Mouse (Mus musculus) heart, embryonic 16.5 days (tissue): ENCODE measurements around the gene Tuba4a. TPM values are rescaled to one million over a fixed set of nuclear protein-coding genes. Genes with fewer than 3 reads are reported as not detected.
A peak's percentile ranks its signal among the peaks of the same experiment; 100 is the strongest.

Experiments used
- ATAC-seq: fragments of 200-750 bp; cut with Nextera tagmentation; replicated peaks from 2 replicates; pipeline ENCODE4 v1.8.0; 2017; ENCODE audit warnings: moderate number of reproducible peaks; ENCODE audit not compliant: insufficient read depth, low FRiP score; ENCODE audit errors: extremely low read depth
- H3K27ac ChIP-seq: fragments of 300-500 bp; sonication (generic); 2 replicates; pipeline ENCODE4 v1.5.1; 2014; ENCODE audit warnings: mild to moderate bottlenecking, low read length, control low read depth, moderate library complexity
- H3K27me3 ChIP-seq: fragments of 300-500 bp; sonication (generic); 2 replicates; pipeline ENCODE4 v1.6.1; 2014; ENCODE audit warnings: low read length, mixed read lengths; ENCODE audit not compliant: control insufficient read depth, insufficient read depth
- H3K36me3 ChIP-seq: fragments of 300-500 bp; sonication (generic); 2 replicates; pipeline ENCODE4 v1.6.1; 2014; ENCODE audit not compliant: control insufficient read depth, insufficient read depth
- H3K4me1 ChIP-seq: fragments of 300-500 bp; sonication (generic); 2 replicates; pipeline ENCODE4 v1.6.1; 2014; ENCODE audit warnings: low read length, mixed read lengths; ENCODE audit not compliant: control insufficient read depth, insufficient read depth
- H3K4me2 ChIP-seq: fragments of 300-500 bp; sonication (generic); 2 replicates; pipeline ENCODE4 v1.6.1; 2014; ENCODE audit warnings: low read depth, mild to moderate bottlenecking, control low read depth, low read length
- H3K4me3 ChIP-seq: fragments of 300-500 bp; sonication (generic); 2 replicates; pipeline ENCODE4 v1.5.1; 2014; ENCODE audit warnings: mild to moderate bottlenecking, control low read depth, low read length
- H3K9ac ChIP-seq: fragments of 300-500 bp; sonication (generic); 2 replicates; pipeline ENCODE4 v1.6.1; 2014; ENCODE audit warnings: low read length, control low read depth
- H3K9me3 ChIP-seq: fragments of 300-500 bp; sonication (generic); replicated peaks from 2 replicates; pipeline ENCODE4 v1.6.1; 2016; ENCODE audit warnings: low read length; ENCODE audit not compliant: control insufficient read depth
- whole genome bisulfite sequencing: fragments of 180-500 bp; shearing (Covaris S2); extraction: QIAGEN DNeasy Blood & Tissue Kit; methylation state at CpG from one replicate; pipeline ENCODE4 v1.1.7; 2014; 5-methylcytosine and 5-hydroxymethylcytosine counted together
- polyA plus RNA-seq: library from polyadenylated mRNA; unstranded; fragments of >200 nt; fragmentation: Nextera tagmentation; extraction: Ambion mirVana; gene quantifications from 2 replicates; pipeline ENCODE4 v1.2.1, GENCODE M21; 2015

Gene Tuba4a
- polyA plus RNA-seq, 1 experiment from 2014 or later: 81.2 TPM

- Histone ChIP-seq H3K4me2 (no peak overlapping the region), H3K4me3 (no peak overlapping the region), H3K27ac (no peak overlapping the region), H3K9me3 (no peaks in the 10 kb centered on the region), H3K9ac (no peak overlapping the region), H3K27me3 (no peaks in the 10 kb centered on the region), H3K4me1 (peaks cover 6% of the 10 kb centered on the region; the same call in 1 of the 2 replicates), H3K36me3 (no peaks in the 10 kb centered on the region)
- ATAC-seq: no peak
- WGBS: 58% methylated on average over 1 of the region's 1 CpGs
Measured at GRCm38 (mm10) chr1:75227653-75228052, 8.0 kb upstream of the Tuba4a start.

GRCm38 (mm10) chr1:75226138-75226537, 6.5 kb upstream of the Tuba4a start:
- H3K4me1 ChIP-seq: peaks cover 6% of the 10 kb centered on the region; the same call in 1 of the 2 replicates
- H3K9ac ChIP-seq: no peak overlapping the region
- no peak for ATAC-seq
- no peaks in the 10 kb centered on the region for H3K9me3 ChIP-seq
- 0 out of 2 replicates have a peak, but pooled peaks cover 2% of the 10 kb centered on the region for H3K27me3 ChIP-seq
- no peak overlapping the region for H3K27ac ChIP-seq
- no peaks in the 10 kb centered on the region for H3K36me3 ChIP-seq
- H3K4me2 ChIP-seq: no peak overlapping the region
- H3K4me3 ChIP-seq: no peak overlapping the region
- 68% methylated on average over 2 of the region's 2 CpGs for WGBS

- no peak overlapping the region for H3K27ac ChIP-seq
- 35% methylated on average over 3 of the region's 3 CpGs for WGBS
- H3K4me2 ChIP-seq: no peak overlapping the region
- H3K4me1 ChIP-seq: peaks cover 6% of the 10 kb centered on the region; the same call in 1 of the 2 replicates
- 0 out of 2 replicates have a peak, but pooled peaks cover 2% of the 10 kb centered on the region for H3K27me3 ChIP-seq
- no peaks in the 10 kb centered on the region for H3K9me3 ChIP-seq
- no peak for ATAC-seq
- H3K36me3 ChIP-seq: no peaks in the 10 kb centered on the region
- H3K9ac ChIP-seq: no peak overlapping the region
- H3K4me3 ChIP-seq: no peak overlapping the region
Measured at GRCm38 (mm10) chr1:75225473-75225872, 5.8 kb upstream of the Tuba4a start.

- WGBS: 42% methylated on average over 6 of the region's 6 CpGs
- H3K27ac ChIP-seq: 0 out of 2 replicates have a peak overlapping the region, but pooled peaks have one; percentile 3
Measured at GRCm38 (mm10) chr1:75223532-75223931, 3.9 kb upstream of the Tuba4a start.

GRCm38 (mm10) chr1:75222926-75223325, 3.3 kb upstream of the Tuba4a start:
- no peak for ATAC-seq
- H3K27me3 ChIP-seq: peaks cover 7% of the 10 kb centered on the region; the same call in 1 of the 2 replicates
- H3K9me3 ChIP-seq: no peaks in the 10 kb centered on the region
- H3K4me1 ChIP-seq: peaks cover 12% of the 10 kb centered on the region
- 69% methylated on average over 6 of the region's 6 CpGs for WGBS
- H3K27ac ChIP-seq: no peak overlapping the region
- H3K36me3 ChIP-seq: no peaks in the 10 kb centered on the region
- no peak overlapping the region for H3K4me3 ChIP-seq
- no peak overlapping the region for H3K4me2 ChIP-seq
- H3K9ac ChIP-seq: no peak overlapping the region

More at GRCm38 (mm10) chr1:75223532-75223931, 3.9 kb upstream of the Tuba4a start:
- Histone ChIP-seq H3K9me3 (no peaks in the 10 kb centered on the region), H3K36me3 (no peaks in the 10 kb centered on the region), H3K9ac (no peak overlapping the region), H3K4me1 (peaks cover 10% of the 10 kb centered on the region), H3K4me3 (no peak overlapping the region), H3K27me3 (peaks cover 7% of the 10 kb centered on the region; the same call in 1 of the 2 replicates), H3K4me2 (no peak overlapping the region)
- ATAC-seq: no peak

- 74% methylated on average over 3 of the region's 3 CpGs for WGBS
- no peaks in the 10 kb centered on the region for H3K9me3 ChIP-seq
- no peak overlapping the region for H3K4me2 ChIP-seq
- ATAC-seq: no peak
- no peaks in the 10 kb centered on the region for H3K36me3 ChIP-seq
- H3K27ac ChIP-seq: no peak overlapping the region
- H3K4me3 ChIP-seq: no peak overlapping the region
- no peak overlapping the region for H3K9ac ChIP-seq
- H3K27me3 ChIP-seq: peaks cover 7% of the 10 kb centered on the region; the same call in 1 of the 2 replicates
- H3K4me1 ChIP-seq: peaks cover 13% of the 10 kb centered on the region
Measured at GRCm38 (mm10) chr1:75221538-75221937, 1.9 kb upstream of the Tuba4a start.

- Histone ChIP-seq H3K4me2 (peak overlapping the region; percentile 98), H3K36me3 (peaks cover 8% of the 10 kb centered on the region), H3K27ac (peak overlapping the region; percentile 30; the same call in 1 of the 2 replicates), H3K9ac (peak overlapping the region; percentile 72), H3K4me3 (peak overlapping the region; percentile 71), H3K4me1 (peaks cover 10% of the 10 kb centered on the region), H3K27me3 (peaks cover 7% of the 10 kb centered on the region; the same call in 1 of the 2 replicates), H3K9me3 (no peaks in the 10 kb centered on the region)
- WGBS: under 1% methylated on average over 24 of the region's 24 CpGs
- ATAC-seq: peak; percentile 89
Measured at GRCm38 (mm10) chr1:75219078-75219477, 587 bp downstream of the Tuba4a start.

- WGBS: 1% methylated on average over 38 of the region's 38 CpGs
- peak; percentile 30; the same call in 1 of the 2 replicates for ATAC-seq
- Histone ChIP-seq H3K4me1 (peaks cover 10% of the 10 kb centered on the region), H3K27ac (peak overlapping the region; percentile 30), H3K9me3 (no peaks in the 10 kb centered on the region), H3K9ac (peak overlapping the region; percentile 72), H3K4me2 (peak overlapping the region; percentile 98), H3K4me3 (peak overlapping the region; percentile 71), H3K27me3 (peaks cover 7% of the 10 kb centered on the region; the same call in 1 of the 2 replicates), H3K36me3 (peaks cover 13% of the 10 kb centered on the region)
Measured at GRCm38 (mm10) chr1:75218227-75219001, 1.3 kb downstream of the Tuba4a start.

GRCm38 (mm10) chr1:75217893-75218226, 1.8 kb downstream of the Tuba4a start:
- Histone ChIP-seq H3K9me3 (no peaks in the 10 kb centered on the region), H3K4me1 (peaks cover 10% of the 10 kb centered on the region), H3K27me3 (peaks cover 7% of the 10 kb centered on the region; the same call in 1 of the 2 replicates), H3K4me3 (peak overlapping the region; percentile 71), H3K9ac (peak overlapping the region; percentile 72), H3K36me3 (peaks cover 17% of the 10 kb centered on the region), H3K27ac (0 out of 2 replicates have a peak overlapping the region, but pooled peaks have one; percentile 17), H3K4me2 (peak overlapping the region; percentile 98)
- 2% methylated on average over 6 of the region's 6 CpGs for WGBS
- ATAC-seq: no peak
